Mouse (Mus musculus) hindbrain, embryonic 16.5 days (tissue): ENCODE data around the gene Ltk. TPM values are rescaled to one million over a fixed set of nuclear protein-coding genes. Genes with fewer than 3 reads are reported as not detected.

ENCODE experiments used
- ATAC-seq: fragments of 200-750 bp; cut with Nextera tagmentation; 2 replicates; pipeline ENCODE4 v1.8.0; 2017; ENCODE audit warnings: moderate TSS enrichment, moderate library complexity
- H3K27ac ChIP-seq: fragments of 300-500 bp; sonication (generic); 2 replicates; pipeline ENCODE4 v1.5.1; 2014; ENCODE audit warnings: low read depth, mild to moderate bottlenecking, control low read depth, low read length, moderate library complexity
- H3K27me3 ChIP-seq: fragments of 300-500 bp; sonication (generic); replicated peaks from 2 replicates; pipeline ENCODE4 v1.6.1; 2014; ENCODE audit warnings: low read length; ENCODE audit not compliant: control insufficient read depth, insufficient read depth
- H3K36me3 ChIP-seq: fragments of 300-500 bp; sonication (generic); 2 replicates; pipeline ENCODE4 v1.6.1; 2014; ENCODE audit warnings: mild to moderate bottlenecking, low read length, moderate library complexity, mixed read lengths; ENCODE audit not compliant: control insufficient read depth, insufficient read depth
- H3K4me1 ChIP-seq: fragments of 300-500 bp; sonication (generic); 2 replicates; pipeline ENCODE4 v1.6.1; 2014; ENCODE audit warnings: low read depth, low read length; ENCODE audit not compliant: control insufficient read depth, insufficient read depth
- H3K4me2 ChIP-seq: fragments of 300-500 bp; sonication (generic); 2 replicates; pipeline ENCODE4 v1.6.1; 2014; ENCODE audit warnings: mild to moderate bottlenecking, low read length, control low read depth, moderate library complexity
- H3K4me3 ChIP-seq: fragments of 300-500 bp; sonication (generic); 2 replicates; pipeline ENCODE4 v1.5.1; 2014; ENCODE audit warnings: mild to moderate bottlenecking, low read length, control low read depth, moderate library complexity
- H3K9ac ChIP-seq: fragments of 300-500 bp; sonication (generic); 2 replicates; pipeline ENCODE4 v1.6.1; 2014; ENCODE audit warnings: low read depth, mild to moderate bottlenecking, control low read depth, low read length, moderate library complexity
- H3K9me3 ChIP-seq: fragments of 300-500 bp; sonication (generic); 2 replicates; pipeline ENCODE4 v1.6.1; 2014; ENCODE audit warnings: mild to moderate bottlenecking, low read length, moderate library complexity; ENCODE audit not compliant: control insufficient read depth
- WGBS: fragments of 180-500 bp; shearing (Covaris S2); extraction: QIAGEN DNeasy Blood & Tissue Kit; methylation state at CpG from one replicate; pipeline ENCODE4 v1.1.7; 2014; 5-methylcytosine and 5-hydroxymethylcytosine counted together
- polyA plus RNA-seq: library from polyadenylated mRNA; unstranded; fragments of >200 nt; fragmentation: Nextera tagmentation; extraction: Ambion mirVana; gene quantifications from 2 replicates; pipeline ENCODE4 v1.2.1, GENCODE M21; 2015

The Ltk gene
- 1.6 and 1.7 TPM in 2 replicates for polyA plus RNA-seq

DNA sequence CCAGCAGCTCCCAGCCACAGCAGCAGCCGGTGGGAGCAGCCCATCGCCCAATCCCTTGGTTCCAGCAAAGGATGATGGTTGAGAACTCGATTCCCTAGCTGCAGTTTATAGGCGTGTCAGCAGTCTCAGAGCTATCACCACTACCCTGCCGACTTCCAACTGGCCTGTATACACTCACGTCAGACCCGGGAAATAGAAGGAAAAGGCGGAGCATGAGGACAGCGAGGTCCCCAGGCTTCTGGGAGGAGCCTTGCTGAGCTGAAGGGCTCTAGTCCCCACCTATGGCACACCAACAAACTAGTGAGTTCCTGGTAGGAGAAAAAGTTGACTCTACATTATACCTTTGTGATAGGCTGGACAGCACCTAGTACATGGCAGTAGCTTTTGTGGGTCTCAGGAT lies at the start of gene Ltk:
TSS of gene Ltk (minus strand) at position 181 of the 400 bp plus-strand sequence.
- H3K9me3 ChIP-seq: no peaks in the 10 kb centered on the region
- no peak within 1 kb of the TSS for H3K4me2 ChIP-seq
- 13% methylated on average over 9 of the region's 9 CpGs for WGBS
- no peak within 1 kb of the TSS for H3K4me3 ChIP-seq
- H3K4me1 ChIP-seq: peaks cover 13% of the 10 kb centered on the region
- peaks cover 42% of the 10 kb centered on the region for H3K27me3 ChIP-seq
- H3K27ac ChIP-seq: no peak within 1 kb of the TSS
- H3K36me3 ChIP-seq: peaks cover 8% of the 10 kb centered on the region
- H3K9ac ChIP-seq: no peak within 1 kb of the TSS
- ATAC-seq: no peak

GRCm38 (mm10) chr2:119808881-119809280 lies 48.6 kb upstream of the Ltk start:
- Histone ChIP-seq H3K36me3 (peaks cover 17% of the 10 kb centered on the region), H3K27ac (no peak overlapping the region), H3K9ac (no peak overlapping the region), H3K4me2 (no peak overlapping the region), H3K9me3 (no peaks in the 10 kb centered on the region), H3K4me3 (no peak overlapping the region), H3K27me3 (no peaks in the 10 kb centered on the region), H3K4me1 (peaks cover 16% of the 10 kb centered on the region)
- no peak for ATAC-seq
- WGBS: 45% methylated on average over 4 of the region's 4 CpGs

- no peak overlapping the region for H3K4me3 ChIP-seq
- H3K9me3 ChIP-seq: no peaks in the 10 kb centered on the region
- peaks cover 18% of the 10 kb centered on the region for H3K4me1 ChIP-seq
- H3K4me2 ChIP-seq: no peak overlapping the region
- ATAC-seq: no peak
- no peak overlapping the region for H3K27ac ChIP-seq
- no peak overlapping the region for H3K9ac ChIP-seq
- no peaks in the 10 kb centered on the region for H3K27me3 ChIP-seq
- peaks cover 14% of the 10 kb centered on the region for H3K36me3 ChIP-seq
- WGBS: 29% methylated on average over 4 of the region's 4 CpGs
Measured at GRCm38 (mm10) chr2:119808438-119808837, 48.2 kb upstream of the Ltk start.

GRCm38 (mm10) chr2:119805536-119805935 lies 45.3 kb upstream of the Ltk start:
- no peak for ATAC-seq
- H3K27ac ChIP-seq: no peak overlapping the region
- H3K27me3 ChIP-seq: no peaks in the 10 kb centered on the region; the same call in 1 of the 2 replicates
- H3K4me2 ChIP-seq: no peak overlapping the region
- H3K36me3 ChIP-seq: peaks cover 10% of the 10 kb centered on the region
- 47% methylated on average over 8 of the region's 8 CpGs for WGBS
- no peak overlapping the region for H3K9ac ChIP-seq
- H3K9me3 ChIP-seq: no peaks in the 10 kb centered on the region
- no peak overlapping the region for H3K4me3 ChIP-seq
- peaks cover 31% of the 10 kb centered on the region for H3K4me1 ChIP-seq

- WGBS: 23% methylated on average over 9 of the region's 9 CpGs
- H3K9me3 ChIP-seq: no peaks in the 10 kb centered on the region
- no peak overlapping the region for H3K9ac ChIP-seq
- H3K27me3 ChIP-seq: no peaks in the 10 kb centered on the region; the same call in 1 of the 2 replicates
- H3K4me2 ChIP-seq: no peak overlapping the region
- no peak overlapping the region for H3K27ac ChIP-seq
- H3K36me3 ChIP-seq: peaks cover 4% of the 10 kb centered on the region; the same call in 1 of the 2 replicates
- H3K4me1 ChIP-seq: peaks cover 35% of the 10 kb centered on the region
- no peak overlapping the region for H3K4me3 ChIP-seq
- peak; percentile 15; the same call in 1 of the 2 replicates for ATAC-seq
Measured at GRCm38 (mm10) chr2:119804776-119805175, 44.5 kb upstream of the Ltk start.

DNA sequence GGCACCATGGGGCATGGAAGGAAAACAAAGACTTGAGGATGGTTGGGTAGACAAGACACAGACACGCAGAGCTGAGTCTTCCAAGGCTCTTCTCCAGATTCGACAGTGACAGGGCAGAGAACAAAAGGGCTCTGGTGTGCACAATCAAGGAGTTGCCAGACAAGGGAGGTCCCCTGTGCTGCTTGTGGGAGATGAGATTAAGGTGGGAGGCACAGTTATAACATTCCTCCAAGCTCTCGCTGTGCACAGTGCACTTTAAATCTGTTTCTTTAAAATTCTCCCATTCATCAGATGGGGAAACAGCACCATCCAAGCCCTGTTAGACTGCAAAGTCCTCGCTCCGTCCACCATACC lies 44.0 kb upstream of the Ltk start:
- Histone ChIP-seq H3K9me3 (no peaks in the 10 kb centered on the region), H3K27ac (no peak overlapping the region), H3K4me1 (peaks cover 35% of the 10 kb centered on the region), H3K9ac (no peak overlapping the region), H3K27me3 (no peaks in the 10 kb centered on the region; the same call in 1 of the 2 replicates), H3K4me3 (no peak overlapping the region), H3K36me3 (peaks cover 3% of the 10 kb centered on the region; the same call in 1 of the 2 replicates), H3K4me2 (no peak overlapping the region)
- no peak for ATAC-seq
- 37% methylated on average over 5 of the region's 5 CpGs for WGBS

DNA sequence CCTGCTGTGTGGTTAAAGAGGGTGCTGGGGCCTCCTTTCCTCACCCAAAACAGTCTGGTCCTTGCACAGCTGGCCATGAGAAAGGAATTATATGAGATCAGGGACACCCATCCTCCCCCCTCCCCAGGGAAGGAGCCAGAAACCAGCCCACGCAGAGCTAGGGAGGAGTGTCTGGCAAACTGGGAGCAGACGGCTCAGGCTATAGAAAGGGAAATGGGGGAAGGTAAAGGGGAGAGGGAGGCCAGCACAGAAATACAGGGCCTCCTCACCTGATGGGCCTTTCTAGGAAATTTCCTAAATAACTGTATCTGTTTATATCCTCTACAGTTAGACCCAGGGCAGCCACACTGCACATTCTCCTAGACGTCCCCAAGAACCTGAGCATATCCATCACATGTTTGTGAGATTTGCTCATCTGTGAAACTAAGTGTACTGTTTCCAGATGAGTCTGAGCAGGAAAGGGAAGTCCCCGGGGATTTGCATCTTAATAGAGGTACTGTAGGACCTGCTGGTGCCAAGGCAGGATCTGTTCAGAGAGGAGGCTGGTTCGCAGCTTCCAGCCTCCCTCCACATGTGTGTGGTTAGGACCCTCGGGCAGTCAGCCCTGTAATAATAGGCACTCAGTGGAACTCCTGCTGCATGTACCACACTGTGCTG lies 43.5 kb upstream of the Ltk start:
- H3K4me3 ChIP-seq: no peak overlapping the region
- H3K4me1 ChIP-seq: peaks cover 35% of the 10 kb centered on the region
- WGBS: 21% methylated on average over 6 of the region's 6 CpGs
- H3K9ac ChIP-seq: no peak overlapping the region; the same call in 1 of the 2 replicates
- H3K27ac ChIP-seq: no peak overlapping the region
- peaks cover 3% of the 10 kb centered on the region; the same call in 1 of the 2 replicates for H3K36me3 ChIP-seq
- no peaks in the 10 kb centered on the region; the same call in 1 of the 2 replicates for H3K27me3 ChIP-seq
- no peaks in the 10 kb centered on the region for H3K9me3 ChIP-seq
- ATAC-seq: no peak
- no peak overlapping the region for H3K4me2 ChIP-seq

- no peaks in the 10 kb centered on the region for H3K9me3 ChIP-seq
- H3K36me3 ChIP-seq: peaks cover 3% of the 10 kb centered on the region; the same call in 1 of the 2 replicates
- no peak overlapping the region; the same call in 1 of the 2 replicates for H3K9ac ChIP-seq
- H3K27me3 ChIP-seq: peaks cover 2% of the 10 kb centered on the region; the same call in 1 of the 2 replicates
- WGBS: 19% methylated on average over 10 of the region's 10 CpGs
- peaks cover 35% of the 10 kb centered on the region for H3K4me1 ChIP-seq
- peak overlapping the region; percentile 36; the same call in 1 of the 2 replicates for H3K27ac ChIP-seq
- no peak overlapping the region for H3K4me3 ChIP-seq
- H3K4me2 ChIP-seq: no peak overlapping the region
- peak; percentile 64; the same call in 1 of the 2 replicates for ATAC-seq
Measured at GRCm38 (mm10) chr2:119802767-119803617, 42.8 kb upstream of the Ltk start.
